18 mouse cellular contexts compared by ENCODE assay signal in genomic region chr7:109906165-109906564, GRCm38 (mm10). TPM values are rescaled to one million over a fixed set of nuclear protein-coding genes. Genes with fewer than 3 reads are reported as not detected.
"Had no signal": no experiment of that assay in that cellular context is flagged by ENCODE, and none has a peak within 500 bp of the region (broad histone marks: within the 10 kb centered on the region; RNA-seq: fewer than 3 reads in every experiment).

No protein-coding gene starts in this region.

- H3K4me2 ChIP-seq: limb, embryonic 13.5 days had no signal

- H3K27ac ChIP-seq: layer of hippocampus, adult 2 months; limb, embryonic 10.5 days; limb, embryonic 13.5 days; liver, embryonic 14.5 days; macrophage; stomach, postnatal 0 days had no signal

- ATAC-seq: inflammation-experienced regulatory T-cells, adult 6 months; intestine, embryonic 16.5 days; liver, postnatal 0 days had no signal

- H3K9me3 ChIP-seq: limb, embryonic 10.5 days; limb, embryonic 13.5 days had no signal

- H3K4me3 ChIP-seq: layer of hippocampus, adult 2 months; limb, embryonic 10.5 days; limb, embryonic 13.5 days had no signal

- H3K9ac ChIP-seq: limb, embryonic 13.5 days; liver, embryonic 14.5 days; liver, postnatal 0 days had no signal

- DNase-seq: kidney, adult 18-20 months; kidney, adult 9 months; kidney, postnatal 14 days; layer of hippocampus, adult 9-11 months; liver; liver, postnatal 0 days; midbrain, embryonic 14.5 days; thymus, adult 2 months; thymus, postnatal 14 days; thymus, postnatal 4 days had no signal

- H3K27me3 ChIP-seq: limb, embryonic 13.5 days had no signal

- H3K4me1 ChIP-seq: limb, embryonic 10.5 days; limb, embryonic 13.5 days had no signal

RNA-seq across cellular contexts. Expression of gene Scube2, which starts 40.7 kb away (rescaled TPM):
- polyA plus RNA-seq: inflammation-experienced regulatory T-cells, adult 6 months; macrophage had no signal
